Comparison of ENCODE assay signal across 9 mouse cellular contexts in the genomic region with DNA sequence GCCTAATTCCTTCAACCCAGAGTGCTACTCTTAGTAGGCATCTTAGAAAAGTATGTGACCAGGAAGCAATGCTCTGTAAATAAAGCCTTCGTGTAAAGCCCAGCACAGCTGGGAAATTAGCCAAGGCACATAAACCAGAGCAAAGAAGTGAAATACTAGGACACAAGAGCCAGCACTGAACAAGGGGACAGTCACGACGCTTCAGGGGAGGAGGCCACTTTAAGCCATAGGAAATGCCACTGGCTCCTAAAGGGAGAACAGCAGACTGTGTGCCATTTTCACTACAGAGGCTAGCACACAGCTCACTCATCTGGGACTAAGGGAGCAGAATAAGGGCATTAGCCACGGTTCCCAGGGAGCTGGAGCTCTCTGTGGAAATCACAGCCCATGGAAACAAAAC. TPM values are rescaled to one million over a fixed set of nuclear protein-coding genes. Genes with fewer than 3 reads are reported as not detected.
DNase-seq lines count a peak whose midpoint lies in the region; ATAC-seq and TF ChIP-seq lines count a peak whose summit lies in the region.
"Had no signal": no experiment of that assay in that cellular context is flagged by ENCODE, and none has a peak within 500 bp of the region (broad histone marks: within the 10 kb centered on the region; RNA-seq: fewer than 3 reads in every experiment).

No protein-coding gene starts in this region.

- no peaks in the 10 kb centered on the region for H3K27me3 ChIP-seq in lung, embryonic 14.5 days (ENCODE audit: insufficient read depth, low read length)
- H3K27me3 ChIP-seq in lung, postnatal 0 days (replicated peaks; ENCODE audit: insufficient read depth, low read length) = no peaks in the 10 kb centered on the region
- H3K27me3 ChIP-seq in neural tube, embryonic 15.5 days (replicated peaks) = no peaks in the 10 kb centered on the region
- no peaks in the 10 kb centered on the region for H3K27me3 ChIP-seq in intestine, embryonic 15.5 days (replicated peaks)
- H3K27me3 ChIP-seq in heart, embryonic 11.5 days (ENCODE audit: control insufficient read depth, insufficient read depth, low read length) = no peaks in the 10 kb centered on the region
- H3K27me3 ChIP-seq: heart, embryonic 12.5 days had no signal

- no peak for DNase-seq in gastrocnemius, adult 2 months
- DNase-seq in gastrocnemius, adult 8-10 months (ENCODE audit: low spot score in 2 of 2) = no peak
- DNase-seq in lung, embryonic 14.5 days = peak; percentile 47
- no peak for DNase-seq in lung, postnatal 14 days
- DNase-seq in lung, postnatal 0 days (ENCODE audit: low spot score) = peak; percentile 68

- no peak for TF ChIP-seq CTCF in gastrocnemius, adult 2 months (IDR thresholded peaks at IDR 0.05)
- no peak for TF ChIP-seq CTCF in lung, embryonic 14.5 days (IDR thresholded peaks at IDR 0.05; ENCODE audit: low read depth)
- no peak for TF ChIP-seq CTCF in lung, postnatal 0 days (IDR thresholded peaks at IDR 0.05)

- ATAC-seq in lung, embryonic 14.5 days (ENCODE audit: insufficient read depth) = no peak
- peak; percentile 34; the same call in 1 of the 2 replicates for ATAC-seq in lung, postnatal 0 days
- ATAC-seq in neural tube, embryonic 15.5 days (ENCODE audit: low FRiP score) = no peak
- no peak for ATAC-seq in intestine, embryonic 15.5 days
- no peak for ATAC-seq in heart, embryonic 11.5 days (replicated peaks; ENCODE audit: insufficient number of reproducible peaks, low FRiP score, low TSS enrichment)

- H3K4me1 ChIP-seq in lung, embryonic 14.5 days (ENCODE audit: insufficient read depth) = no peaks in the 10 kb centered on the region
- peaks cover 10% of the 10 kb centered on the region; the same call in 1 of the 2 replicates for H3K4me1 ChIP-seq in lung, postnatal 0 days (ENCODE audit: insufficient read depth, low read depth, low read length)
- peaks cover 49% of the 10 kb centered on the region for H3K4me1 ChIP-seq in neural tube, embryonic 15.5 days
- H3K4me1 ChIP-seq in intestine, embryonic 15.5 days (replicated peaks) = no peaks in the 10 kb centered on the region; the same call in 1 of the 2 replicates
- peaks cover 21% of the 10 kb centered on the region for H3K4me1 ChIP-seq in heart, embryonic 11.5 days (ENCODE audit: control insufficient read depth, insufficient read depth, low read length)

- WGBS in lung, embryonic 14.5 days = 64% methylated on average over 4 of the region's 4 CpGs
- 20% methylated on average over 4 of the region's 4 CpGs for WGBS in lung, postnatal 0 days
- whole genome bisulfite sequencing in neural tube, embryonic 15.5 days = 22% methylated on average over 4 of the region's 4 CpGs
- 57% methylated on average over 4 of the region's 4 CpGs for WGBS in intestine, embryonic 15.5 days
- 78% methylated on average over 4 of the region's 4 CpGs for WGBS in heart, embryonic 11.5 days (ENCODE audit: insufficient replicate concordance)

- H3K27ac ChIP-seq in gastrocnemius, adult 2 months = peak overlapping the region; percentile 63
- no peak overlapping the region for H3K27ac ChIP-seq in lung, embryonic 14.5 days (ENCODE audit: low read depth)
- 0 out of 2 replicates have a peak overlapping the region, but pooled peaks have one; percentile 2 for H3K27ac ChIP-seq in lung, postnatal 0 days (ENCODE audit: low read length)
- peak overlapping the region; percentile 68 for H3K27ac ChIP-seq in neural tube, embryonic 15.5 days (replicated peaks)
- H3K27ac ChIP-seq in intestine, embryonic 15.5 days = no peak overlapping the region
- H3K27ac ChIP-seq in heart, embryonic 11.5 days (ENCODE audit: low read depth, low read length) = no peak overlapping the region

- no peak overlapping the region for H3K4me3 ChIP-seq in gastrocnemius, adult 2 months
- H3K4me3 ChIP-seq in lung, embryonic 14.5 days (ENCODE audit: low read depth, low read length) = no peak overlapping the region
- H3K4me3 ChIP-seq in lung, postnatal 0 days (ENCODE audit: low read depth, low read length) = no peak overlapping the region
- no peak overlapping the region for H3K4me3 ChIP-seq in neural tube, embryonic 15.5 days (replicated peaks)
- no peak overlapping the region for H3K4me3 ChIP-seq in intestine, embryonic 15.5 days (replicated peaks)
- H3K4me3 ChIP-seq in heart, embryonic 11.5 days (ENCODE audit: low read depth, low read length) = no peak overlapping the region
- H3K4me3 ChIP-seq: heart, embryonic 12.5 days had no signal

- no peaks in the 10 kb centered on the region for H3K36me3 ChIP-seq in lung, embryonic 14.5 days (ENCODE audit: insufficient read depth)
- no peaks in the 10 kb centered on the region for H3K36me3 ChIP-seq in lung, postnatal 0 days (ENCODE audit: insufficient read depth, low read length)
- H3K36me3 ChIP-seq in neural tube, embryonic 15.5 days = peaks cover 2% of the 10 kb centered on the region; the same call in 1 of the 2 replicates
- no peaks in the 10 kb centered on the region for H3K36me3 ChIP-seq in intestine, embryonic 15.5 days
- no peaks in the 10 kb centered on the region for H3K36me3 ChIP-seq in heart, embryonic 11.5 days (ENCODE audit: control insufficient read depth, insufficient read depth, low read length)
- H3K36me3 ChIP-seq: heart, embryonic 12.5 days had no signal

- H3K4me2 ChIP-seq in lung, embryonic 14.5 days = no peak overlapping the region
- H3K4me2 ChIP-seq in lung, postnatal 0 days (replicated peaks; ENCODE audit: low read depth, low read length) = no peak overlapping the region
- H3K4me2 ChIP-seq in neural tube, embryonic 15.5 days = no peak overlapping the region
- H3K4me2 ChIP-seq in intestine, embryonic 15.5 days (replicated peaks) = no peak overlapping the region
- H3K4me2 ChIP-seq in heart, embryonic 11.5 days = no peak overlapping the region
- H3K4me2 ChIP-seq: heart, embryonic 12.5 days had no signal

- H3K9ac ChIP-seq in lung, embryonic 14.5 days = no peak overlapping the region
- no peak overlapping the region for H3K9ac ChIP-seq in lung, postnatal 0 days (replicated peaks; ENCODE audit: low read depth)
- H3K9ac ChIP-seq in neural tube, embryonic 15.5 days (replicated peaks) = no peak overlapping the region
- H3K9ac ChIP-seq in intestine, embryonic 15.5 days = no peak overlapping the region
- no peak overlapping the region for H3K9ac ChIP-seq in heart, embryonic 11.5 days (ENCODE audit: low read depth, low read length)
- H3K9ac ChIP-seq: heart, embryonic 12.5 days had no signal

- TF ChIP-seq EP300 in lung, postnatal 0 days (IDR thresholded peaks at IDR 0.05) = no peak

- intact Hi-C loops in gastrocnemius, adult 2 months (cut with DNase I) = no loop called here

- no peaks in the 10 kb centered on the region for H3K9me3 ChIP-seq in lung, embryonic 14.5 days (ENCODE audit: low read depth, low read length)
- no peaks in the 10 kb centered on the region for H3K9me3 ChIP-seq in lung, postnatal 0 days (ENCODE audit: low read length)
- H3K9me3 ChIP-seq in neural tube, embryonic 15.5 days (replicated peaks) = no peaks in the 10 kb centered on the region
- H3K9me3 ChIP-seq in intestine, embryonic 15.5 days = no peaks in the 10 kb centered on the region
- no peaks in the 10 kb centered on the region for H3K9me3 ChIP-seq in heart, embryonic 11.5 days (replicated peaks; ENCODE audit: control insufficient read depth, low read length)
- H3K9me3 ChIP-seq: heart, embryonic 12.5 days had no signal

RNA-seq across cellular contexts. Expression of a gene that starts 24.1 kb away (rescaled TPM):
- 10 to 100 TPM; 76.3 to 92.0 TPM for total RNA-seq in gastrocnemius, adult 2 months (2021)
- 10 to 100 TPM; 71.4 to 85.9 (median 78.5) TPM for total RNA-seq in gastrocnemius, adult 8-10 months (2022)
- 15.2 and 15.3 TPM in 2 replicates for polyA plus RNA-seq in lung, embryonic 14.5 days (2014; fragmentation: Nextera tagmentation; extraction: Ambion mirVana)
- 7.2 and 9.3 TPM in 2 replicates for polyA plus RNA-seq in lung, postnatal 0 days (2015; fragmentation: Nextera tagmentation; extraction: Ambion mirVana)
- polyA plus RNA-seq in neural tube, embryonic 15.5 days (2015; fragmentation: Nextera tagmentation; extraction: Ambion mirVana) = 21.6 and 27.0 TPM in 2 replicates
- 12.4 and 13.6 TPM in 2 replicates for polyA plus RNA-seq in intestine, embryonic 15.5 days (2015; fragmentation: Nextera tagmentation; extraction: Ambion mirVana)
- polyA plus RNA-seq in heart, embryonic 11.5 days (2014; fragmentation: Nextera tagmentation; extraction: Ambion mirVana) = 11.9 and 12.8 TPM in 2 replicates

RNA-seq across cellular contexts. Expression of a gene that starts 44.9 kb away (rescaled TPM):
- total RNA-seq in gastrocnemius, adult 2 months (2021) = 1 to 10 TPM; 2.1 to 3.0 TPM
- 1 to 10 TPM; 2.8 to 4.2 (median 2.8) TPM for total RNA-seq in gastrocnemius, adult 8-10 months (2022)
- polyA plus RNA-seq in lung, embryonic 14.5 days (2014; fragmentation: Nextera tagmentation; extraction: Ambion mirVana) = 24.9 and 25.0 TPM in 2 replicates
- 18.7 and 23.8 TPM in 2 replicates for polyA plus RNA-seq in lung, postnatal 0 days (2015; fragmentation: Nextera tagmentation; extraction: Ambion mirVana)
- 42.8 and 42.9 TPM in 2 replicates for polyA plus RNA-seq in neural tube, embryonic 15.5 days (2015; fragmentation: Nextera tagmentation; extraction: Ambion mirVana)
- 39.4 and 42.7 TPM in 2 replicates for polyA plus RNA-seq in intestine, embryonic 15.5 days (2015; fragmentation: Nextera tagmentation; extraction: Ambion mirVana)
- polyA plus RNA-seq in heart, embryonic 11.5 days (2014; fragmentation: Nextera tagmentation; extraction: Ambion mirVana) = 30.5 and 34.3 TPM in 2 replicates

RNA-seq across cellular contexts. Expression of a gene that starts 50.1 kb away (rescaled TPM):
- 1 to 10 TPM; 1.6 to 2.5 TPM for total RNA-seq in gastrocnemius, adult 2 months (2021)
- total RNA-seq in gastrocnemius, adult 8-10 months (2022) = 1 to 10 TPM; 1.9 to 4.0 (median 2.8) TPM
- polyA plus RNA-seq in lung, embryonic 14.5 days (2014; fragmentation: Nextera tagmentation; extraction: Ambion mirVana) = 94.8 and 96.4 TPM in 2 replicates
- polyA plus RNA-seq in lung, postnatal 0 days (2015; fragmentation: Nextera tagmentation; extraction: Ambion mirVana) = 8.5 and 9.2 TPM in 2 replicates
- polyA plus RNA-seq in neural tube, embryonic 15.5 days (2015; fragmentation: Nextera tagmentation; extraction: Ambion mirVana) = 20.3 and 37.4 TPM in 2 replicates
- 96.7 and 107 TPM in 2 replicates for polyA plus RNA-seq in intestine, embryonic 15.5 days (2015; fragmentation: Nextera tagmentation; extraction: Ambion mirVana)
- polyA plus RNA-seq in heart, embryonic 11.5 days (2014; fragmentation: Nextera tagmentation; extraction: Ambion mirVana) = 81.7 and 84.2 TPM in 2 replicates

RNA-seq across cellular contexts. Expression of a gene that starts 59.7 kb away (rescaled TPM):
- total RNA-seq in gastrocnemius, adult 2 months (2021) = 1 to 10 TPM; 6.0 to 9.4 TPM
- total RNA-seq in gastrocnemius, adult 8-10 months (2022) = 1 to 10 TPM; 2.9 to 5.0 (median 4.1) TPM
- polyA plus RNA-seq in lung, embryonic 14.5 days (2014; fragmentation: Nextera tagmentation; extraction: Ambion mirVana) = 26.7 and 30.5 TPM in 2 replicates
- 12.7 and 13.9 TPM in 2 replicates for polyA plus RNA-seq in lung, postnatal 0 days (2015; fragmentation: Nextera tagmentation; extraction: Ambion mirVana)
- polyA plus RNA-seq in neural tube, embryonic 15.5 days (2015; fragmentation: Nextera tagmentation; extraction: Ambion mirVana) = 20.1 and 22.5 TPM in 2 replicates
- 18.5 and 25.1 TPM in 2 replicates for polyA plus RNA-seq in intestine, embryonic 15.5 days (2015; fragmentation: Nextera tagmentation; extraction: Ambion mirVana)
- polyA plus RNA-seq in heart, embryonic 11.5 days (2014; fragmentation: Nextera tagmentation; extraction: Ambion mirVana) = 12.7 and 15.2 TPM in 2 replicates

Comparison
In these comparisons a context has a peak if more than half of its experiments do, and no peak if none do; other contexts are left out.
1. DNase-seq: peak in lung, embryonic 14.5 days (single experiment) and lung, postnatal 0 days (single experiment); none in gastrocnemius, adult 2 months (single experiment), gastrocnemius, adult 8-10 months (0 of 2) and lung, postnatal 14 days (single experiment).
2. H3K27ac ChIP-seq: peak in gastrocnemius, adult 2 months (single experiment), lung, postnatal 0 days (single experiment) and neural tube, embryonic 15.5 days (single experiment); none in lung, embryonic 14.5 days (single experiment), intestine, embryonic 15.5 days (single experiment) and heart, embryonic 11.5 days (single experiment).